Mouse (Mus musculus) kidney, adult 2 months (tissue): Measurements from ENCODE around the gene Ezh2.

ENCODE experiments used
- CTCF ChIP-seq: fragments of 200-500 bp; conservative IDR thresholded peaks from 2 replicates; pipeline ENCODE4 v1.5.1; 2011; ENCODE audit warnings: low read depth, mild to moderate bottlenecking, control low read depth, low read length, moderate library complexity, mixed read lengths; ENCODE audit not compliant: insufficient read depth, insufficient read length
- POLR2A ChIP-seq: fragments of 200-500 bp; IDR thresholded peaks from one replicate; pipeline ENCODE4 v1.6.1; 2011; ENCODE audit warnings: low read depth, low read length, control low read depth

- TF ChIP-seq CTCF = no peak
- TF ChIP-seq POLR2A = no peak
These were observed 34.7 kb downstream of the Ezh2 start for GRCm38 (mm10) chr6:47560407-47560806.
